Mouse (Mus musculus) retina, adult 2 months (tissue): Measurements from ENCODE around the gene Plekhm3.

Experiments used
- DNase-seq: peaks from one replicate; pipeline ENCODE4 v3.0.0-alpha.2; 2012; ENCODE audit warnings: low read depth, low spot score

The Plekhm3 gene

GRCm38 (mm10) chr1:64779415-64779814 lies 177.2 kb downstream of the Plekhm3 start:
- no peak for DNase-seq

GRCm38 (mm10) chr1:64773305-64773704 lies 183.3 kb downstream of the Plekhm3 start:
- DNase-seq: no peak

- no peak for DNase-seq
Measured at GRCm38 (mm10) chr1:64770169-64770568, 186.5 kb downstream of the Plekhm3 start.

- no peak for DNase-seq
Measured at GRCm38 (mm10) chr1:64761646-64762045, 195.0 kb downstream of the Plekhm3 start.

GRCm38 (mm10) chr1:64757766-64758165 lies 198.9 kb downstream of the Plekhm3 start:
- DNase-seq: no peak

GRCm38 (mm10) chr1:64757254-64757653 lies 199.4 kb downstream of the Plekhm3 start:
- DNase-seq: no peak

GRCm38 (mm10) chr1:64756640-64757030 lies 200.0 kb downstream of the Plekhm3 start:
- DNase-seq: no peak

GRCm38 (mm10) chr1:64755971-64756639 lies 200.5 kb downstream of the Plekhm3 start:
- no peak for DNase-seq

GRCm38 (mm10) chr1:64754658-64755057 lies 202.0 kb downstream of the Plekhm3 start:
- no peak for DNase-seq

GRCm38 (mm10) chr1:64753668-64754067 lies 203.0 kb downstream of the Plekhm3 start:
- DNase-seq: no peak

- DNase-seq: no peak
Measured at GRCm38 (mm10) chr1:64753109-64753508, 203.5 kb downstream of the Plekhm3 start.

GRCm38 (mm10) chr1:64744616-64745015 lies 212.0 kb downstream of the Plekhm3 start:
- no peak for DNase-seq

GRCm38 (mm10) chr1:64742741-64743408 lies 213.7 kb downstream of the Plekhm3 start:
- no peak for DNase-seq

- no peak for DNase-seq
Measured at GRCm38 (mm10) chr1:64738661-64739082, 218.0 kb downstream of the Plekhm3 start.

- DNase-seq: no peak
Measured at GRCm38 (mm10) chr1:64738180-64738555, 218.5 kb downstream of the Plekhm3 start.

GRCm38 (mm10) chr1:64737502-64738179 lies 219.0 kb downstream of the Plekhm3 start, which contains the start of gene Fzd5:
Fzd5 (minus strand) TSS chr1:64737751.
- DNase-seq: peak; percentile 89

GRCm38 (mm10) chr1:64736681-64737501 lies 219.7 kb downstream of the Plekhm3 start:
- DNase-seq: no peak
